Mouse (Mus musculus) heart, embryonic 10.5 days (tissue): ENCODE results near the gene Nipbl. TPM values are rescaled to one million over a fixed set of nuclear protein-coding genes. Genes with fewer than 3 reads are reported as not detected.
"Not testable (repeated sequence)": the region's sequence is repeated elsewhere in the genome, so short reads cannot be mapped to it uniquely, and the experiment has no call there.

Experiments
- DNase-seq: peaks from one replicate; pipeline ENCODE4 v3.0.0-alpha.2; 2017; ENCODE audit warnings: low spot score
- H3K27ac ChIP-seq: fragments of 300-500 bp; sonication (generic); 2 replicates; pipeline ENCODE4 v1.5.1; 2016; ENCODE audit warnings: mild to moderate bottlenecking
- H3K27me3 ChIP-seq: fragments of 300-500 bp; sonication (generic); 2 replicates; pipeline ENCODE4 v1.6.1; 2016; ENCODE audit warnings: mild to moderate bottlenecking; ENCODE audit not compliant: poor library complexity, insufficient read depth, severe bottlenecking
- H3K36me3 ChIP-seq: fragments of 300-500 bp; sonication (generic); 2 replicates; pipeline ENCODE4 v1.6.1; 2016; ENCODE audit warnings: mild to moderate bottlenecking, moderate library complexity
- H3K4me1 ChIP-seq: fragments of 300-500 bp; sonication (generic); 2 replicates; pipeline ENCODE4 v1.6.1; 2016; ENCODE audit warnings: mild to moderate bottlenecking
- H3K4me3 ChIP-seq: fragments of 300-500 bp; sonication (generic); 2 replicates; pipeline ENCODE4 v1.5.1; 2016; ENCODE audit warnings: mild to moderate bottlenecking, moderate library complexity
- H3K9me3 ChIP-seq: fragments of 300-500 bp; sonication (generic); 2 replicates; pipeline ENCODE4 v1.6.1; 2016; ENCODE audit warnings: mild to moderate bottlenecking, moderate library complexity
- WGBS: fragments of 180-500 bp; shearing (Covaris S2); methylation state at CpG from one replicate; pipeline ENCODE4 v1.1.7; 2016; 5-methylcytosine and 5-hydroxymethylcytosine counted together
- polyA plus RNA-seq: library from polyadenylated mRNA; unstranded; fragments of >200 nt; fragmentation: Nextera tagmentation; extraction: Ambion mirVana; gene quantifications from 2 replicates; pipeline ENCODE4 v1.2.1, GENCODE M21; 2016

The Nipbl gene
- 10.7 and 15.1 TPM in 2 replicates for polyA plus RNA-seq

DNA sequence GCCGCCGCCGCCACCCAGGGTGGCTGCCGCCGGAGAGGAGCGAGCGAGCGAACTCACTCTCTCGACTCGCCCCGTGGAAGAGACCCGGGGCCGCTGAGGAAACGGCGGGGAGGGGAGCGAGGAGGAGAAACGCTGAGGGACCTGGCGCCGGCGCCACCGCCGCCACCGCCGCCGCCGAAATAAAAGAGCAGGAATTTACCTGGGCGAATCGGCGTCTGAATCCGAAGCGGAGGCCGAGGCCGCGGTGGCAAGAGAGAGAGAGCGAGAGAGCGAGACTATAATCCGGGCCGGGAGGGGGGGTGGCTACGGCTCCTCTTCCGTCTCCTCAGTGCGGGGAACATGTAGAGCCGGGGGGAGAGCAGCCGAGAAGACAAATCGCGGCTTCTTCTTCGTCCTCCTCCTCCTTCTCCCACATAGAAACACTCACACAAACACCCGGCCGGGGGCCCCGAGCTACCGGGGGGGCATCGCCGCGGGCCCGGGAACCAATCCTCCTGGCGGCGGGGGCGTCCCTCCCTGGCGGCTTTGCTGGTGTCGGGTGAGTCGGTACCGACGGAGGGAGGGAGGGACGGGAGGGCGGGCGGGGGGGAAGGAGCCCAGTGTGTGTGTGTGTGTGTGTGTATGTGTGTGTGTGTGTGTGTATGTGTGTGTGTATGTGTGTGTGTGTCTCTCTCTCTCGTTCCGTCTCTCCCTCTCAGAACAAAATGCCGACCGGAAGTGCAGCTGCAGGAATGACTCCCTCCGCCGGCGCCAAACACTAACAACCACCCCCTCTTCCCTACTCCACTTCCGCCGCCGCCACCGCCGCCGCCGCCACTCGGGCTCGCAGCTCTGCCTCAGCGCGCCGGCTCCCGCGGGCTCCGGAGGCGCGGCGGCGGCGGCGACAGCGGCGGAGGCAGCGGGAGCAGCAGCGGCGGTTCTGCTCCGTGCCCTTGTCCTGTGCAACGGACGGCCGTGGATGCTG, at the start of gene Nipbl:
TSS of gene Nipbl (minus strand) at position 538 of the 964 bp plus-strand sequence.
- H3K4me3 ChIP-seq: peak within 1 kb of the TSS; percentile 94
- no peaks in the 10 kb centered on the region for H3K9me3 ChIP-seq
- WGBS: under 1% methylated on average over 93 of the region's 102 CpGs
- H3K27me3 ChIP-seq: no peaks in the 10 kb centered on the region
- peak; percentile 96 for DNase-seq
- peak within 1 kb of the TSS; percentile 99 for H3K27ac ChIP-seq
- peaks cover 8% of the 10 kb centered on the region; the same call in 1 of the 2 replicates for H3K4me1 ChIP-seq
- no peaks in the 10 kb centered on the region for H3K36me3 ChIP-seq

DNA sequence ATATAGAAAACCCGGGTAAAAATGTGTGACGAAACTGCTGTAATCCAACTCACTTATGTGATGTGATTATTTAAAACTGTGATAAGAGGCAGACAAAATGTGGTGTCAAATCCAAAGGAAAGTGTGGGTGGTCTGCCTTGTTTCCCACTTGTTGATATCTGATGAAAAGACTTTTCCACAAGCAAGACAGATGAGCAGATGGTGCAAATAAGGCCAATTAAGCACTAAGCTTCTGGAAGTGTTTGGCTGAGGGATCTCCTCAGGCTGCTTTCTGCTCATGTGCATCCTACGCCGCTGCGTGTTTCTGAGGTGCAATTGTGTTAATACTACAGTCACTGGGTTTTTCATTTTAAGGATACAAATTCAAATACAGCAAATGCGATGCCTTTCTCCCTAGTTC, 41.0 kb upstream of the Nipbl start:
- H3K4me1 ChIP-seq: no peaks in the 10 kb centered on the region
- H3K4me3 ChIP-seq: no peak overlapping the region
- H3K27ac ChIP-seq: no peak overlapping the region
- no peak for DNase-seq
- WGBS: 82% methylated on average over 6 of the region's 6 CpGs
- H3K36me3 ChIP-seq: no peaks in the 10 kb centered on the region
- H3K27me3 ChIP-seq: no peaks in the 10 kb centered on the region
- no peaks in the 10 kb centered on the region for H3K9me3 ChIP-seq

DNA sequence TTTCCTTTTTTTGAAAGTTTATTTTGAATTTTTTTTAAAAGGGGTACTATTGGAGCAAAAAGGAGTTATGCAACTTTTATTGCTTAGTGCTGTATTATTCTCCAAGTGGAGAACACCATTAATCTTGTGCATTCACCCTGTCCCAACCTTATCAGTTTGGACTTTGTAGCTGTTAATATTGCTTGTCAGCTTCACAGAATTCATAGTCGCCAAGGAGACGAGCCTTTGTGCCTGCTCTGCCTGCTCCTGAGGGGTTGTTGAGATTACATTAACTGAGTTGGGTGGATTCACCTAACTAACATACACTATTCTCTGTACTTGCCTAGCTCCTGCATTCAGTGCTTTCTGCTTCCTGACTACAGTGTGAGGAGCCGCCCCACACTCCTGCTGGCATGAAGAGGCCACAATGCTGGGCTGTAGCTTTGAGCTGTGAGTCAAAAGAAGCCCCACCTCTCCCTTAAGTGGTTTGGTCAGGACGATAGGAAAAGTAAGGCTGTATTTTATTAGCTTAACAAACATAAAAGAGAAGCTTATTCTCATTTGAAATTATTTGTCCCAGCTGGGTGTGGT, 24.8 kb upstream of the Nipbl start:
- DNase-seq: no peak
- 61% methylated on average over 4 of the region's 4 CpGs for WGBS
- no peaks in the 10 kb centered on the region for H3K9me3 ChIP-seq

DNA sequence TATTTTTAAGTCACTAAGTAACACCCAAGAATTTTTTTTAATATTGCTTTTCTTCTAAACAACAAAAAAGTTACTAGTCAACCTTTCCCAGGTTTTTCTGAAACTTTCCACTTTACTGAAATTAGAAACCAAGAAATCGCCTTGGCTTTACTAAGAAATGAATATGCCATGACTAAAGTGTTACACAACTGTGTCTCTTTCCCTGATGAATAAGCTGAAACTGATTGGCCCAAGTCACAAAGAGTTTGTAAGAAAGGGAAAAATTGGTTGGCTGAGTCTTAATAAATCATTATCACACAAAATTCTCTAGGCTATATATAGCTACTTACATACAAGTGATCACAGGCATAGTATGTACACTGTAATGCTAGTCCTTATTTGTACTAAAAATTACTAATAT, 19.3 kb upstream of the Nipbl start:
- WGBS: 83% methylated on average over 1 of the region's 1 CpGs

More for the DNA sequence above, 24.8 kb upstream of the Nipbl start:
- H3K27me3 ChIP-seq: no peaks in the 10 kb centered on the region
- no peaks in the 10 kb centered on the region for H3K4me1 ChIP-seq
- no peak overlapping the region for H3K4me3 ChIP-seq
- no peaks in the 10 kb centered on the region for H3K36me3 ChIP-seq
- H3K27ac ChIP-seq: no peak overlapping the region

DNA sequence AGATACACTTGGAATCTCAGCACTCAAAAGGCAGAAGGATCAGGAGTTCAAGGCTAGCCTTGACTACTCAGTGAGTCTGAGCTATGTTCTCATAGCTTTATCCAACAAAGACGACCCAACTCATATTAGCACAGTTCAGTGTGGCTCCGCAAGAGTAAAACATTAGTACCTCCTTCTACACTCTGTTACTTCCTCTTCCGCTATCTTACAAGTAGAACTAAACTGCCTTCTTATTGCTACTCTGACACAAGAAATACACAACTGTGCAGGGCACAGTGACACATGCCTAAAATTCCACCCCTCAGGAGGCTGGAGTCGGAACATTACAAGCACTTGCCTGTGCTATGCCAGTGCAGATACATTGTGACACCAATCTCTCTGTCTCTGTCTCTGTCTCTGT, 18.5 kb upstream of the Nipbl start:
- 88% methylated on average over 4 of the region's 4 CpGs for WGBS

More for the DNA sequence above, 19.3 kb upstream of the Nipbl start:
- Histone ChIP-seq H3K9me3 (no peaks in the 10 kb centered on the region), H3K36me3 (no peaks in the 10 kb centered on the region), H3K27ac (no peak overlapping the region), H3K4me1 (no peaks in the 10 kb centered on the region), H3K27me3 (no peaks in the 10 kb centered on the region), H3K4me3 (no peak overlapping the region)
- DNase-seq: no peak

DNA sequence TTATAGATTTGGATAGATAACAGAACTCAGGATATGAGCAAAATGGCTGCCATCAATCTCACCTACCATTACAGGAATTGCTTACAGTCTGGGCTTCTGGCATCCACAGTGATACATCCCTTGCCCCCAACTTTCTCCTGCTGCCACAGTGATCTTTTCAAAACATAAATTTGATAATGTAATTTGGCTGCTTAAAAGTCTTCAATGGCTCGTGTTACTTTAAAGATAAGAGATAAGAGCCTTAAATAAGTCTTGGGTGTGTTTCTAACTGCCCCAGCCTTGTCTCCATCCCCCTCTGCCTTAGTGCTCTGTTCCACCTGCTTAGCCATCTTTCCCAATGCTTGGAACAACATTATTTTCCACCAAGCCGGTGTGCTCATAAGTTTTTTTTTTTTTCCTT, 16.6 kb upstream of the Nipbl start:
- H3K27me3 ChIP-seq: no peaks in the 10 kb centered on the region
- WGBS: 48% methylated on average over 2 of the region's 2 CpGs
- DNase-seq: no peak
- no peak overlapping the region for H3K27ac ChIP-seq
- no peak overlapping the region for H3K4me3 ChIP-seq
- H3K4me1 ChIP-seq: no peaks in the 10 kb centered on the region
- no peaks in the 10 kb centered on the region for H3K9me3 ChIP-seq
- H3K36me3 ChIP-seq: no peaks in the 10 kb centered on the region

More for the DNA sequence above, 18.5 kb upstream of the Nipbl start:
- no peaks in the 10 kb centered on the region for H3K36me3 ChIP-seq
- no peak overlapping the region for H3K27ac ChIP-seq
- no peak overlapping the region for H3K4me3 ChIP-seq
- no peaks in the 10 kb centered on the region for H3K4me1 ChIP-seq
- DNase-seq: no peak
- H3K9me3 ChIP-seq: no peaks in the 10 kb centered on the region
- H3K27me3 ChIP-seq: no peaks in the 10 kb centered on the region

DNA sequence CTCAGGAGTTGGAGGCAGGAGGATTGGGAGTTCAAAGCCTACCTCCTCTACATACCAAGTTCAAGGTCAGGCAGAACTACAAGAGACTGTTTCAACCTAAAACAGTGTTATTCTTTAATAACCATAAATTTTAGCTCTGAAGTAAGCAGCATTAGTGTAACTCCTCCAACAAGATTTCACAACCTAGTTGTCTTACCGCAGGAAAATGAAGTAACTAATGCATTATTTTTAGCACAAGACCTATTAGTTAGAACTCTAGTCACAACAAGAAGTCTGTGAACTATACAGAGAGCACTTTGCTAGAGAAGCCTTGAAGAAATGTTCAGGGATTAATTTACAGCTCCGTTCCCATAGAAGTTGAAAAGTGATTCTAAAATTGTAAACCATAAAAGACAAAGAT, 15.7 kb upstream of the Nipbl start:
- 84% methylated on average over 2 of the region's 2 CpGs for whole genome bisulfite sequencing
- Histone ChIP-seq H3K36me3 (no peaks in the 10 kb centered on the region), H3K4me1 (no peaks in the 10 kb centered on the region), H3K9me3 (no peaks in the 10 kb centered on the region), H3K27ac (no peak overlapping the region), H3K4me3 (no peak overlapping the region), H3K27me3 (no peaks in the 10 kb centered on the region)
- no peak for DNase-seq

DNA sequence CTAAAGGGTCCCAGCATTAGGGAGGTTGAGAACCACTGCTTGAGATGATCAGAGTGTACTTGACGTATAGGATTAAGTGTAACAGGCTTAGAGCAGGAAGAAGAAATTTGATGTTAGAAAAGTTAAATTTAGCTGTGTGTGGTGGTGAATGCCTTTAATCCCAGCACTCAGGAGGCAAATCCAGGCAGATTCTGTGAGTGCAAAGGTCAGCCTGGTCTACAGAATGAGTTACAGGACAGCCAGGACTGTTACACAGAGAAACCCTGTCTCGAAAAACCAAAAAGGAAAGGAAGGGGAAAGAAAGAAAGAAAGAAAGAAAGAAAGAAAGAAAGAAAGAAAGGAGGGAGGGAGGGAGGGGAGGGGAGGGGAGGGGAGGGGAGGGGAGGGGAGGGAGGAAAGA, 12.0 kb upstream of the Nipbl start:
- H3K4me3 ChIP-seq, H3K36me3 ChIP-seq, H3K27ac ChIP-seq, H3K4me1 ChIP-seq, DNase-seq, H3K9me3 ChIP-seq, H3K27me3 ChIP-seq: not testable (repeated sequence)
- 79% methylated on average over 1 of the region's 2 CpGs for WGBS

DNA sequence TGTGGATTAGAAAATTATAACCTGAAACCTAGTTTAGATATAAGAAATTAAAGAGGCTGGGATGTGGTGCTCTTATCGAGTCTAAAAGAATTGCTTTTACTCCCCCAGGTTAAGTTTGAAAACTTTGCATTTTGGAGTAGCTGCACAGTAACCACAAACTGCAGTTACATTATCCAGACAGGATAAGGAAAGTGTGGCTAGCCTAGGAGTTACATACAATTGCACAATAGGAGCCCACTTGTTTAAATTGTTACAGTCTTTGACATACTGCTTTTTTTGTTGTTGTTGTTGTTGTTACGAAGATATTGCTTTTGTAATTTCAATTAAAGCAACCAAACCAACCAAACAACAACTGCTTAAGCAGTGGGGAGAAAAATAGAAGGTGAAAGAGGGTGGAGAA, 11.2 kb upstream of the Nipbl start:
- H3K4me3 ChIP-seq: no peak overlapping the region
- no peaks in the 10 kb centered on the region for H3K36me3 ChIP-seq
- no peaks in the 10 kb centered on the region for H3K9me3 ChIP-seq
- DNase-seq: no peak
- 82% methylated on average over 2 of the region's 2 CpGs for WGBS
- H3K4me1 ChIP-seq: no peaks in the 10 kb centered on the region
- H3K27me3 ChIP-seq: no peaks in the 10 kb centered on the region
- H3K27ac ChIP-seq: no peak overlapping the region

DNA sequence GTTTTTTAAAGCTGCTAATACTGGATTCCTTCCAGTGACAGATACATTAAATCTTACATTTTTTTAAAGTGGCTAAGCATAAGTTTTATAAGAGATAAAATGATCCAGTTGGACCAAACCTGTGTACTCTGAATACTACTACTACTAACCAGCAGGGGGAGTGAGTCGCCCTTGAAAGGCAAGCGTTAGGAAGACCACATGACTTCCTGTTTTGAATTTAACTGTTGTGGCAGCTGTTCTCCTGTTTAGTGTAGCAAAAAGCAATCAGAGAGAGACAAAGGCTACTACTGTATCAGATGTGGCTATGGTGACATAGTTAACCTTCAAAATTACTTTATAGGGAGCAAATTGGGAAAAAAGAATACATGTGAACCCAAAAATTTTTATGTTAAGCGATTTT, 6.8 kb upstream of the Nipbl start:
- DNase-seq: no peak
- H3K36me3 ChIP-seq: no peaks in the 10 kb centered on the region
- no peaks in the 10 kb centered on the region for H3K27me3 ChIP-seq
- WGBS: 40% methylated on average over 3 of the region's 3 CpGs
- H3K9me3 ChIP-seq: no peaks in the 10 kb centered on the region
- no peak overlapping the region for H3K4me3 ChIP-seq
- H3K27ac ChIP-seq: no peak overlapping the region
- peaks cover 8% of the 10 kb centered on the region; the same call in 1 of the 2 replicates for H3K4me1 ChIP-seq

DNA sequence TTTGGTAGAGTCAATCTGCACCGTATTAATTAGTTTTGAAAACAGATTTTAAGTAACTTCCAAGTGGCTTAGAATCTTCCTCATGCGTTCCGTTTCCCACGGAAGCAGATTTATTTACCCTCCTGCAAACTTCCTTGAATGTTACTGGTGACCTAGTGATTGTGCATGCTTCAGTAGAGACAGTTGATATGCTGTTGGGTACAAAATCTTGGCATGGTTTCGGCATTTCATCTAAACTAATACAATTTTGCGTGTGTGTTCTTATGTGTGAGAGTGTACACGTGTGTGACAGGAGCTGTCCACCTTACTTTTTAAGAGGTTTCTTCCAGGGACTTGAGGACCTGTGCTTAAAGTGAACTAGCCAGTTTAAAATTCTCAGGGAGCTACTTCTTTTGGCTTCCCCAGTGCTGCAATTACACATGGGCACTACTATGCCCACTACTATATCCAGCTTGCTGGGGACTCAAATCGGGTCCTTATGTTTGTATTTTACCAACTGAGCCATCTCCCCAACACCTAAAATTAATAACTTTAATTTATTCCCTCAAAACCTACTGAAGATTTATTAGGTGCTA, 3.0 kb upstream of the Nipbl start:
- H3K36me3 ChIP-seq: no peaks in the 10 kb centered on the region
- no peaks in the 10 kb centered on the region for H3K9me3 ChIP-seq
- no peak overlapping the region for H3K27ac ChIP-seq
- peak overlapping the region; percentile 94; the same call in 1 of the 2 replicates for H3K4me3 ChIP-seq
- H3K4me1 ChIP-seq: peaks cover 8% of the 10 kb centered on the region; the same call in 1 of the 2 replicates
- no peaks in the 10 kb centered on the region for H3K27me3 ChIP-seq
- no peak for DNase-seq
- WGBS: 77% methylated on average over 8 of the region's 8 CpGs

DNA sequence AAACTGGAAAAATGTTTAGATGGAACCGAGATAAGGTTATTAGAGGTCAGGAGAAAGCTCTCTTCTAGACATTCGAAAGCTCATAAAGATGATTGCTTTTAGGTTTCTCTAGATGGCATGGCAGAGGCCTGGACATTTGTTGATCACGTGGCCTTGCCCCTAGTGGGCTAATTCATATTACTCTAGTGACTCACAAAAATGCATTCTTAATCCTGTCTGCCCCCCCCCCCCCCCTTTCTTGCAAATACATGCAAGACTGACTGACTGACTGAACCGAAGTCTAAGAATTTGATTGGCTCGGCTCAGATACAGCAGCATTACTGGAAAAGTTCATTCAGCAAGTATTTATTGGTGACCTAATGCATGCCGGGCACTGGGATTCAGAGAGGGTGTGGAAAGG, 2.2 kb upstream of the Nipbl start:
- peak overlapping the region; percentile 99; the same call in 1 of the 2 replicates for H3K27ac ChIP-seq
- 13% methylated on average over 6 of the region's 6 CpGs for WGBS
- no peaks in the 10 kb centered on the region for H3K36me3 ChIP-seq

DNA sequence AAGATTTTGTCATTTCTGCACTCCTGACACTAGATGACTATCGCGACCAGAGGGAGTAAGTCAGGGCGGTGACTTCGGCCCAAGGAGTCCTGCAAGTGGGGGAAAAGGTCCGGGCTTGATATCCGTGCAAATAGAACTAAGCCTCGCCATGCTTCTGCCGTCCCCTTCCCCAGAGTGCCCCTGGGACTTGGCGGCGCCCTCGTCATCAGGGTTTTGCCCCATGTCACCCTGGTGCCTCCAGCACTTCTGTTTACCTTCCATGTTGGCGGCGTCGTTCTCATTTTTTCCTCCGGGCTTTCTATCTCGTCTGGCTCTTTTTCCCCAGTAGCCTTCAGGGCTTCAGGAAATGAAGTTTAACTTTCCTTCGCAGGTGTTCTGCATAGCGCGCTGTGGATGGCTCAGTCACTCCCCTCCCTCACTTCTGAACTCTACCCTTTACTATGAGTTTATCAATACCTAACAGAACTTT, 1.7 kb upstream of the Nipbl start:
- Histone ChIP-seq H3K27ac (peak overlapping the region; percentile 99), H3K4me3 (peak overlapping the region; percentile 94), H3K36me3 (no peaks in the 10 kb centered on the region), H3K27me3 (no peaks in the 10 kb centered on the region), H3K9me3 (no peaks in the 10 kb centered on the region), H3K4me1 (peaks cover 8% of the 10 kb centered on the region; the same call in 1 of the 2 replicates)
- under 1% methylated on average over 19 of the region's 19 CpGs for WGBS
- peak; percentile 80 for DNase-seq

More for the DNA sequence above, 2.2 kb upstream of the Nipbl start:
- no peaks in the 10 kb centered on the region for H3K27me3 ChIP-seq
- H3K4me1 ChIP-seq: peaks cover 8% of the 10 kb centered on the region; the same call in 1 of the 2 replicates
- H3K9me3 ChIP-seq: no peaks in the 10 kb centered on the region
- H3K4me3 ChIP-seq: peak overlapping the region; percentile 94
- DNase-seq: peak; percentile 76
